Mouse (Mus musculus): ENCODE data around the gene Slc22a8.

DNA sequence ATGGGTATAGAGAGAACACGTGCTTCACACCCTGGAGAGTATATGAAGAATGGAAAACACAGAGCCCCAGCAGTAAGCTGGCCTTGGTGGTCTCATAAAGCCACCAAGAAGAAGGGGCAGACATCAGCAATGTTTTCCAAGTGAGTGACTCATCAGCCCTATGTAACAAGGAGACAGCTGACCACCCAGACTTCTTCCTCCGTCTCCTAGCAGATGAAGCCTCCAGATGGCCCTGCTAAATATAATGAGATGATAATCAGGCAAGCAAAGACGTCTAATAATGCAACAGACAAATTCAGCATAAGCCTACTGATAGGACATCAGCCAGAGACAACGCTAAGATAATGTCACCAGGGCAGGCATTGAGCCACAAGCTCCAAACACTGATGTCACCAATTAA is 25.1 kb upstream of the Slc22a8 start:
- TF ChIP-seq CTCF (IDR thresholded peaks at IDR 0.05; ENCODE audit: low read depth) (no peak), EP300 (IDR thresholded peaks at IDR 0.05; ENCODE audit: low read depth) (no peak)

Measured in liver, postnatal 0 days (tissue).